Mouse (Mus musculus) erythroblast, embryonic 14.5 days (primary cell): ENCODE measurements around the gene Cx3cl1.

Experiments used
- GATA1 ChIP-seq: IDR thresholded peaks from 2 replicates; pipeline ENCODE4 v1.6.1; 2012; ENCODE audit warnings: low read length, inconsistent platforms, mixed read lengths
- TAL1 ChIP-seq: IDR thresholded peaks from 3 replicates; pipeline ENCODE4 v1.6.1; 2012; ENCODE audit warnings: low read length, inconsistent platforms, mixed read lengths

GRCm38 (mm10) chr8:94781155-94781837, 9.5 kb downstream of the Cx3cl1 start:
- TF ChIP-seq TAL1 (no peak), GATA1 (no peak)
